Mouse (Mus musculus): ENCODE measurements around the gene Dvl3.
"Not testable (repeated sequence)": the region's sequence is repeated elsewhere in the genome, so short reads cannot be mapped to it uniquely, and the experiment has no call there.

Gene Dvl3

DNA sequence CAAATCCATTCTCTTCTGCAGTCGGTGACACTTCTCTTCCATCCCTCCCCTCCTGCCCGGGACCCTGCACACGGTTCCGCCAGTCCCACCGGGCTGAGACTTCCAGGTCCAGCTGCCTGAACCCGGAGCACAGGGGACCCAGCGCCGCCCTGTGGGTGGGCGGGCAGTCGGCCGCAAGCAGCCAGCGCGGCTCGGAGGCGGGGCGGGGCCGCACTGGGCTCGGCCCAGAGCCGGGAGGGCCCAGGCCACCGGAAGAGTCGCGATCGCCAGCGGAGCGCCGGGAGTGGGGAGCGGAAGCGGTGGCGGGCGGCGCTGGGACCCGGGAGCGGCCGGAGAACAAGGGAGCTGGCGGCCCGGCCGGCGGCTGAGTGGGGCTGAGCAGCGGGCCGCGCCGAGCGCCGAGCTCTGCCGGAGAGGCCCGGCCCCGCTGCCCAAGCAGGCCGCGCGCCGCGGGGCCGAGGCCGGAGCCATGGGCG, at the start of gene Dvl3:
Dvl3 (plus strand) TSS at position 257 of the 476 bp plus-strand sequence.
- DNase-seq (ENCODE audit: low read depth in 1 of 2, low spot score in 2 of 2): peak; percentile 41 to 71

DNA sequence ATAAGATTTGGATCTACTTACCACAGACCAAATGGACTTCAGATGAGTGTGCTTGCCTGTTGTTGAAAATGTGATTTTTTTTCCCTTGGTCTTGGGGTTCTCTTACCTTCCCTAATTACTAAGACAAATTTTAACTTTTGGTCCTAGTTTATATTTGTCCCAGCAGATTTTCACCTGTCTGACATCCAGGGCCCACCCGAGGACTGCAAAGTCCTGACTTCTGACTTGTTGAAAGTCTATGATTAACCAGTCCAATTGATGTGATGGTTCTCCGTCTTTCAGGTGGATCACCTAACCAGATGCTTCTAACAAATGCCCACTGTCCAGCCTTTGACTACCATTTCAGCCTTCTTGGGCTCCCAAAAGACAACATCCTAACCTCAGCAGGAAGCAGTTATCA, 45.8 kb upstream of the Dvl3 start:
- no peak for DNase-seq (ENCODE audit: low read depth in 1 of 2, low spot score in 2 of 2)

DNA sequence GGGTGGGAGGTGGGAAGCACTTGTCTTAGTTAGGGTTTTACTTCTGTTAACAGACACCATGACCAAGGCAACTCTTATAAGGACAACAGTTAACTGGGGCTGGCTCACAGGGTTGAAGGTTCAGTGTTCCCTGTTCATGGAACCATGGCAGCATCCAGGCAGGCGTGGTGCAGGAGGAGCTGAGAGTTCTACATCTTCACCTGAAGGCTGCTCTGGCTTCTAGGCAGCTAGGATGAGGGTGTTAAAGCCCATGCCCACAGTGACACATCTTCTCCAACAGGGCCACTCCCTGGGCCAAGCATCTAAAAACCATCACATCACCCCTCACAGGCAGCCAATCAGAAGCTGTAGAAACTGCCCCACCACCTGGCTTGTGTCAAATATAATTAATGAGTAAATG, 45.1 kb upstream of the Dvl3 start:
- DNase-seq (ENCODE audit: low read depth in 1 of 2, low spot score in 2 of 2): no peak

- DNase-seq (ENCODE audit: low read depth in 1 of 2, low spot score in 2 of 2): no peak
These were observed 43.0 kb upstream of the Dvl3 start for GRCm38 (mm10) chr16:20473748-20474147.

GRCm38 (mm10) chr16:20474211-20474610, 42.6 kb upstream of the Dvl3 start:
- DNase-seq (ENCODE audit: low read depth in 1 of 2, low spot score in 2 of 2): no peak

- no peak for DNase-seq (ENCODE audit: low read depth in 1 of 2, low spot score in 2 of 2)
These were observed 42.0 kb upstream of the Dvl3 start for GRCm38 (mm10) chr16:20474786-20475185.

- DNase-seq (ENCODE audit: low read depth in 1 of 2, low spot score in 2 of 2): no peak
These were observed 41.4 kb upstream of the Dvl3 start for GRCm38 (mm10) chr16:20475335-20475734.

GRCm38 (mm10) chr16:20476857-20477256, 39.9 kb upstream of the Dvl3 start:
- DNase-seq (ENCODE audit: low read depth in 1 of 2, low spot score in 2 of 2): no peak

GRCm38 (mm10) chr16:20477270-20477669, 39.5 kb upstream of the Dvl3 start:
- no peak for DNase-seq (ENCODE audit: low read depth in 1 of 2, low spot score in 2 of 2)

DNA sequence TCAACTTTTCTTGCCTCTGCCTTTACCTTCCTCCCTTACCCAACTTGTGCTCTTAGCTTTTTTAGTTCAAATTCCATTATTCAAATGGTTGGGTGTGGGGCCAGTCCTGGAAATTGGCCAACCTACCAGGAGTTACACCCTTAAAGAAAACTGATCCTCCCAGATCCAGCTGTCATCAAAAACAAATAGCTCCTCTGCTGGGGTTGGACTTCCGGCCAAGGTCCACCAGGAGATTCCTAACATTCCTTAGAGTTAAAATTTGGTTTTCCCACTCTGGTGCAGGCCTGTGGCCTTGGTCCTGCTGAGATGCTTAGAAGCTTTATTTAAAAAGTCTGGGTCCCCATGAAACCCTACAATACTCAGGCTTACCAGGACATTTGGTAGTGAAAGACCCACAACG, 38.3 kb upstream of the Dvl3 start:
- DNase-seq (ENCODE audit: low read depth in 1 of 2, low spot score in 2 of 2): no peak

DNA sequence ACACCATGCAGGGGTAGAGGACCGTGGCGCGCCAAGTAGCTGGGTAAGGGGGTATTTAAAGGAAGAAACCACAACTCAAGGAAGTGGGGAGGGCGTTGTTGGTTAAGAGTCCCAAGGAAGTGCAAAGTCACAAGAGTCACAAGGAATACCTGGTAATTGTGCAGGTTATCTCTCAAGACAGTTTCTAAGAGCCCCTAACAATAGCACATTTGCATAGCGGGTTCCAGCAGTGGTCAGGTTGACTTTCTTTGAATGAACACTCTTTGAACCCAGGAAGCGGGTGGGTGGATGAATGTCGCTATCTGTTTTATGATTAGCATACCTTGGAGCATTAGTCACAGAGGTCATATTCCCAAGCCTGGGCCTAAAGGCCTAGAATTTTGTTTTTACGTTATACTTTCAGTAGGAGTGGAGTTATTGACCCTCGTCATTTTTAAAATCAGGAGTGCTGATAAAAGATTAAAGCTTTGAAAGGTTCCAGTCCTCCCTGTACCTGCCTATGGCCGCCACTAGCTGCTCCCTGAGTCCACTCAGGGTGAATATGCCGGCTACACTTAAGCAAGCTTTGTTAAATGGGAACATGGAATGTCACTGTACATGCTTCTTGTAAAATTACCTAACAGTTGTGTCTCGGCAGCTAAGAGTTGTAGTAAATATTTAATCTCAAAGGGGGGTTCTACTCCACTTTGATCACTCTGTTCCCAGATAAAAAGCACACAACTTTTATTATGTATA, 37.6 kb upstream of the Dvl3 start:
- not testable (repeated sequence) for DNase-seq (ENCODE audit: low read depth in 1 of 2, low spot score in 2 of 2)

GRCm38 (mm10) chr16:20480115-20480514, 36.7 kb upstream of the Dvl3 start:
- no peak for DNase-seq (ENCODE audit: low read depth in 1 of 2, low spot score in 2 of 2)

DNA sequence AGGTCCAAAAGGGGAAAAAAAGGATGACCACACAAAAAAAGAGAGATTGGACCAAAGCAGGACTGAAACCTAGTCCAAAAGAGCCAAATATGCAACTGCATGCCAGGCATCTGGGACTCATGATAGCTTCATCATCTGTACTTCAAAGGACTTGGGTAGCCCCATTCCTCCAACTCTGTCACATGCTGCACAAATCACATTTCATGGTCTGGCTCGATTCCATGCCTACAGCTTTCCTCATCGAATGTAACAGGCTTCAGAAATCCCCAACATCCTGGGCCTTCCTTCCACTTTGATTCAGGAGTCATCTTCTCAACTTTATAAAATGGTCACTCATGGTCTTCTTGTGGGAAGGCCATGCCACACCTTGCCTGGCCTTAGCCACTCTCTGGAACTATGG, 35.0 kb upstream of the Dvl3 start:
- DNase-seq (ENCODE audit: low read depth in 1 of 2, low spot score in 2 of 2): no peak

- not testable (repeated sequence) for DNase-seq (ENCODE audit: low read depth in 1 of 2, low spot score in 2 of 2)
These were observed 33.1 kb upstream of the Dvl3 start for GRCm38 (mm10) chr16:20483716-20484115.

GRCm38 (mm10) chr16:20485061-20485460, 31.7 kb upstream of the Dvl3 start:
- no peak for DNase-seq (ENCODE audit: low read depth in 1 of 2, low spot score in 2 of 2)

DNA sequence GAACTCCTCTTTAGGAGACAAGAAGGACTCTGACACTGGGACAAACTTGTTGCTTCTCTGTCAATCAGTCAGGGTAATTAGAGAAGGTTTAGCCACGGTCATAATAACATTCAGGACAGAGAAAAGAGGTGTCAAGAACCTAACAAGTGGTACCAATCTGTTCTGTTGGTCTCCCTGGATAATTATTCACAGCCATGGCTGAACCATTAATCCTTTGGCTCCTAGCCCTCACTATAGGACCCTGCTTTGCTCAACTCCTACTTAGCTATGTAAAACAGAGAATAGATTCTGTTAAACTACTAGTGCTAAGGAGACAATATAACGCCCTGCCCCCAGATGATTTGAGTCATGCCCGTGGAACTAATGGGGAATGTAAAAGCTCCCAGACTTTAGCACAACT, 30.7 kb upstream of the Dvl3 start:
- no peak for DNase-seq (ENCODE audit: low read depth in 1 of 2, low spot score in 2 of 2)

DNA sequence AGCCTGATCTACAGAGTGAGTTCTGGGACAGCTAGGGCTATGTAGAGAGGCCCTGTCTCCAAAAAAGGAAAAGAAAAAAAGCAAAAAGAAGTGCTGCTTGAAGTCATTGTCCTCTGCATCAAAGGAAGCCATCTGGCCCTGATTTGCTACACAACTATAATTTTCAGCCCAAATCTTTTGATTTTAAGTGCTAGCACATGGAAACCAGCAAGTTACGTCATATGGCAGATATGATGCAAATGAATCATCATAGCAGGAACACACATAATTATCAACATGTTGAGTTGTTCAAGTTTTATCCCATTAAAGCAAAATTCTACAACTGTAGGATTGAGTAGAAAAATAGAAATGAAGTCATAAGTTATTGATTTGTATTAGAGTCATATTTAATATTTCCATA, 28.6 kb upstream of the Dvl3 start:
- DNase-seq (ENCODE audit: low read depth in 1 of 2, low spot score in 2 of 2): no peak

DNA sequence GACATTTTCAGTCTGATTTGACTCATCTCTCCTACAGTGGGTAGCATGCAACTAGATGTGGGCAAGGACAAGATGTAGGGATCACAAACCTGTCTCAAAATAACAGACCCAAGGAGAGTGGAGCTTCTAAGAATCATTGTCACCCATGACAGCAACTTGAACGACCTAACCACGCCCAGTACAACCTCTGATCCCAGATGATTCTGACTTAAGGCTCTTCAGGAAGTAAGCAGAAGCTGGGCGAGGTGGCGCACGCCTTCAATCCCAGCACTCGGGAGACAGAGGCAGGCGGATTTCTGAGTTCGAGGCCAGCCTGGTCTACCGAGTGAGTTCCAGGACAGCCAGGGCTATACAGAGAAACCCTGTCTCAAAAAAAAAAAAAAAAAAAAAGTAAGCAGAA, 28.0 kb upstream of the Dvl3 start:
- DNase-seq (ENCODE audit: low read depth in 1 of 2, low spot score in 2 of 2): not testable (repeated sequence)

GRCm38 (mm10) chr16:20489233-20489632, 27.5 kb upstream of the Dvl3 start:
- no peak for DNase-seq (ENCODE audit: low read depth in 1 of 2, low spot score in 2 of 2)

GRCm38 (mm10) chr16:20490581-20490980, 26.2 kb upstream of the Dvl3 start:
- DNase-seq (ENCODE audit: low read depth in 1 of 2, low spot score in 2 of 2): no peak

GRCm38 (mm10) chr16:20491301-20491700, 25.5 kb upstream of the Dvl3 start:
- DNase-seq (ENCODE audit: low read depth in 1 of 2, low spot score in 2 of 2): no peak

GRCm38 (mm10) chr16:20493452-20493851, 23.3 kb upstream of the Dvl3 start:
- DNase-seq (ENCODE audit: low read depth in 1 of 2, low spot score in 2 of 2): no peak
